Comparison of ENCODE assay signal across 20 mouse cellular contexts in the genomic region with DNA sequence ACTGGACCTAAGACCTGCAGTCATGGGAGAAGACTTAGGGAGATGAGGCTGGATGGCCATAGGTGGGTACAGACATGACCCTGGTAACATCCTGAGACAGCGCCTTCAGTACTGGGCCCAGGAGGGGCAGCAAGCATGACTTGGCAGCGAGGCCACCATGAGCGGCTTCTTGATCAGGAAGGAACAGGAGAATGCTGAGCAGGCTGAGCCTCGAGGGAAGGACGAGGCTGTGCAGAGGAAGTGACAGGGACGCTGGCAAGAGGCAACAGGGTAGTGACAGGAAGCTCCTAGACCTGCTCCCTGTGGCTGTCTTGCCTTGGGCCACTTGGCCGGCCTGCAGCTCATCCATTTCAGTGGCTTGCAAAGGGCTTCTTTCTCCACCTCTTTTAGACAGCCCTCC.
DNase-seq lines count a peak whose midpoint lies in the region; ATAC-seq lines count a peak whose summit lies in the region.
"Had no signal": no experiment of that assay in that cellular context is flagged by ENCODE, and none has a peak within 500 bp of the region (broad histone marks: within the 10 kb centered on the region; RNA-seq: fewer than 3 reads in every experiment).

No protein-coding gene starts in this region.

- H3K4me3 ChIP-seq in limb, embryonic 11.5 days (ENCODE audit: low read depth, low read length): no peak overlapping the region
- H3K4me3 ChIP-seq in limb, embryonic 10.5 days: no peak overlapping the region
- H3K4me3 ChIP-seq: embryonic facial prominence, embryonic 13.5 days; gastrocnemius, adult 2 months; heart, embryonic 13.5 days; hindbrain, embryonic 13.5 days had no signal

- WGBS in limb, embryonic 11.5 days: 84% methylated on average over 7 of the region's 7 CpGs
- 84% methylated on average over 7 of the region's 7 CpGs for WGBS in limb, embryonic 10.5 days

- ATAC-seq in limb, embryonic 11.5 days (ENCODE audit: insufficient number of reproducible peaks, low FRiP score, low TSS enrichment, low read depth): no peak
- ATAC-seq in granulocyte monocyte progenitor cell, adult 5-6 weeks (replicated peaks; ENCODE audit: poor library complexity, severe bottlenecking): peak; percentile 55; the same call in 1 of the 2 replicates
- ATAC-seq: CD4-positive, CD25-positive, alpha-beta regulatory T cell, adult 4 months; forebrain, embryonic 14.5 days; hindbrain, postnatal 0 days had no signal

- no peaks in the 10 kb centered on the region for H3K9me3 ChIP-seq in limb, embryonic 11.5 days (ENCODE audit: control insufficient read depth, low read length)
- H3K9me3 ChIP-seq in limb, embryonic 10.5 days (replicated peaks): no peaks in the 10 kb centered on the region
- H3K9me3 ChIP-seq: embryonic facial prominence, embryonic 13.5 days; heart, embryonic 13.5 days; hindbrain, embryonic 13.5 days had no signal

- 0 out of 2 replicates have a peak overlapping the region, but pooled peaks have one; percentile 4 for H3K4me2 ChIP-seq in limb, embryonic 11.5 days (ENCODE audit: low read depth, severe bottlenecking)
- H3K4me2 ChIP-seq: embryonic facial prominence, embryonic 13.5 days; heart, embryonic 13.5 days; hindbrain, embryonic 13.5 days had no signal

- no peak overlapping the region for H3K27ac ChIP-seq in limb, embryonic 11.5 days (replicated peaks; ENCODE audit: low read depth, low read length)
- H3K27ac ChIP-seq in limb, embryonic 10.5 days: no peak overlapping the region
- H3K27ac ChIP-seq: embryonic facial prominence, embryonic 13.5 days; gastrocnemius, adult 2 months; heart, embryonic 13.5 days; hindbrain, embryonic 13.5 days; hindbrain, postnatal 0 days had no signal

- no peaks in the 10 kb centered on the region for H3K36me3 ChIP-seq in limb, embryonic 11.5 days (ENCODE audit: control insufficient read depth, insufficient read depth, low read length)
- H3K36me3 ChIP-seq in limb, embryonic 10.5 days: no peaks in the 10 kb centered on the region
- H3K36me3 ChIP-seq: embryonic facial prominence, embryonic 13.5 days; heart, embryonic 13.5 days; hindbrain, embryonic 13.5 days had no signal

- no peak overlapping the region for H3K9ac ChIP-seq in limb, embryonic 11.5 days (ENCODE audit: low read length)
- H3K9ac ChIP-seq: embryonic facial prominence, embryonic 13.5 days; heart, embryonic 13.5 days; hindbrain, embryonic 13.5 days had no signal

- no peak for DNase-seq in limb, embryonic 11.5 days (ENCODE audit: low spot score)
- DNase-seq in limb, embryonic 10.5 days (ENCODE audit: low spot score): no peak
- DNase-seq in urinary bladder, postnatal 14 days (ENCODE audit: low spot score): peak; percentile 1
- no peak for DNase-seq in urinary bladder, postnatal 36 days (ENCODE audit: low spot score in 2 of 2)
- DNase-seq in gastrocnemius, postnatal 10 days: no peak
- no peak for DNase-seq in gastrocnemius, postnatal 4 days (ENCODE audit: low spot score in 2 of 2)
- DNase-seq: adrenal gland, postnatal 10 days; B cell, adult 2 months; cerebellum, adult 11 months; cerebellum, adult 8-10 months; cerebellum, postnatal 14 days; gastrocnemius, adult 2 months; heart, postnatal 4 days had no signal

- no peaks in the 10 kb centered on the region for H3K27me3 ChIP-seq in limb, embryonic 11.5 days (ENCODE audit: control insufficient read depth, insufficient read depth, low read length)
- peaks cover 17% of the 10 kb centered on the region; the same call in 1 of the 2 replicates for H3K27me3 ChIP-seq in limb, embryonic 10.5 days (ENCODE audit: low read depth, poor library complexity, severe bottlenecking)

- no peaks in the 10 kb centered on the region for H3K4me1 ChIP-seq in limb, embryonic 11.5 days (ENCODE audit: control insufficient read depth, insufficient read depth, low read length)
- peaks cover 9% of the 10 kb centered on the region; the same call in 1 of the 2 replicates for H3K4me1 ChIP-seq in limb, embryonic 10.5 days
